Mouse (Mus musculus) embryo, embryonic 10.5 days (tissue): ENCODE measurements at regions not wholly inside any gene's neighbourhood (a gene's known extent, or its start where the extent isn't known, plus 50 kb on each side); places are given as distances from the start of the nearest gene placed in this dataset.

Experiments used
- DNase-seq: peaks from one replicate; pipeline ENCODE4 v3.0.0-alpha.2; 2015; ENCODE audit warnings: low spot score

DNA sequence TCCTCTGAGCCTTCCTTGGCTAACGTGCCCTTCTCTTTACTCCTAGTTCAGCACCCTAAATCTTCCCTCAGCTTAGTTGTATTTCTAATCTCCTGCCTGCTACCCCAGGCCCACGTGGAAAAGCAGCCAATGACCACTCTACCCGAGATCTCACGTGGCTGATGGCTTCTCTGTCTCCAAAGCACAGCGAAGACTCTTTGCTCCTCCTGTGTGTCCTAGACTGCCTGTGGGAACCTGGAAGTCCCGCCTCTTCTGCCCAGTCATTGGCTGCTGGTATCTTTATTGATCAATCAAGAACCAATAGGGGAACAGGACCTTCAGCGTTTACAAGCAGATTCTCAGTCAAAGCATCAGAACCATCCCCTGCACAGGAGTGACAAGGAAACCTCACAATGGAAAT lies 54.8 kb downstream of the Gm19935 start:
- DNase-seq: no peak

DNA sequence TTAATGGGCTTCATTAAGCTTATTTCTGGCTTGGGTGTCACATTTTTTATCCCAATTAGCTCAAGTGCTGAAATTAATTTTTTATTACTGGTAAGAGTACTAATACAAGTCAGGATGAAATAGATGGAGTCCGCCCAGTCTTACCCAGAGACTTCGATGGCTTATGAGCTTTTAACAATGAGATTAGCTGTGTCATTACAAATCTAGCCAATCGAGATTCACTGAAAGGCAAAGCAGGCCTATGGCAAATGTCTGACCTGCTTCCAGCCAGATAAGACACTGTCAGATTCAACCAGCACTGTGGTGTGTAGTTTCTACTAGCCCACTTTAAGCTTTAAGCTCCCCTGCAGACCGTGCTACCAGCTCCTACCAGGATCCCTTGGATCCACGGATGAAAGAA lies 55.2 kb downstream of the Gm19935 start:
- DNase-seq: no peak

- no peak for DNase-seq
These were observed 55.7 kb downstream of the Gm19935 start for GRCm38 (mm10) chr8:90761446-90761845.

GRCm38 (mm10) chr8:90759531-90759930 lies 57.7 kb downstream of the Gm19935 start:
- no peak for DNase-seq

GRCm38 (mm10) chr8:90755020-90755419 lies 62.2 kb downstream of the Gm19935 start:
- no peak for DNase-seq

DNA sequence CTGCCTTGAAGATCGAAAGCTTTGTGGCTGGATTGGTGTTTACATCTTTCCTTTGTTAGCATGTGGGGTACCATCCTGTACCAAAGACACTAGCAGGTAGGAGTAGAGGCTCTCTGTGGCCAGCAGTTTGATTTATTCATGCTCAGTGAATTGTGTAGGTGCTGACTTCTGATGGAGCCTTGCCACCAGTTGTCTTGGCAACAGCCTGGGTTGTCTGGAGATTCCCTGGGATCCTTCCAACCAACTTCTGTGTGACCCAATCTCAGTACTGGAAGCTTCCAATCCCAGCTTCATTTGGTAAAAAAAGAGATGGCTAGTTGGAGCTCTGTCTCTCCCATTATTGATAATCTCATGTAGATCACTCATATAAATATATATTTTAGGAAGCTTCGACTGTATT lies 73.6 kb downstream of the Gm19935 start:
- DNase-seq: no peak

- peak; percentile 61 for DNase-seq
These were observed 76.0 kb downstream of the Gm19935 start for GRCm38 (mm10) chr8:90740963-90741733.

DNA sequence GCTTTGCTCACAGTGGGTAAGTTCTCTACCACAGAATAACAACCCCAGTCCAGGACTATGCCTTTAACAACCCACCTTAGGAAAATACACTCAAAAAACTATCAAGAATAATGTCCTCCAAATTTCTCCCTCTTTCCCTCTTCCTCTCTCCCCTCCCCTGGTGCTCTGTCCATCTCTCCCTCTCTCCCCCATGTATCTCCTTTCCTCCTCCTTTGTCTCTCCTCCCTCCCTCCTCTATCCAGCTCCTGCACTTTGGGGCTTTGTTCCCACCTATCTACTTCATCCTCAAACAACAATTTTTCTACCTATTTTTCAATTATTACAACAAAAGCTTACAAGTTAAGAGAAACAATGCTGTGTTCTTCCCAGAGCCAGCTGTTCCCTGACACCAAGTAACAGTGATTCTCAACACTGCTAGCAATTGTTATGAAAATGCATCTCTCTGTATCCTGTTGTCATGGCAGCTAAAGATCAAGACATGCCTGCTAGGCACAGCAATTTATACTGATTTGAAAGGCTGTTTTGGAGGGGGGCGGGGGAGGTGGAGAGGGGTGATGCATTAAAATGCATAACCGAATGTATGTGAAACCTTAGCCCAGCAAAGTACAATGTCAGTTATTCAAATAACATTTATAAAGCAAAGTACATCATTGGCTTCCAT lies 76.8 kb downstream of the Gm19935 start:
- DNase-seq: peak; percentile 81

DNA sequence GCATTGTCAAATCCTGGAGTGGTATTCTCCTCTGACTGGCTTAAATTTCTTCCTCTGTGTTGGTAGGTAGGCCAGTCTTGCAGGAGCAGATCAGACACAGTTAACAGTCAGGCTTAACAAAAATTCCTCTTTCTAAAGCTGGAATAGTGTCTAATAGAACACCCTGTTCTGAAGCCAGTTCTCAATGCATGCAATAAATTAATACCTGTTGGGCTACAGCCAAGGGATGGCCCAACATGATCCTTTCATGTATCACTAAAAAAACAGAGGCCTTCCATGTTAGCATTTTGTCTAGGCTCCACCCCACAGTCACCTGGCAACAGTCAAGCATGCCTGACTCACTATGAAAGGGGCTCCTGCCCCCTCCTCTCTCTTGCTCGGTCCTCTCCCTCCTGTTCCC lies 89.2 kb downstream of the Gm19935 start:
- DNase-seq: no peak

DNA sequence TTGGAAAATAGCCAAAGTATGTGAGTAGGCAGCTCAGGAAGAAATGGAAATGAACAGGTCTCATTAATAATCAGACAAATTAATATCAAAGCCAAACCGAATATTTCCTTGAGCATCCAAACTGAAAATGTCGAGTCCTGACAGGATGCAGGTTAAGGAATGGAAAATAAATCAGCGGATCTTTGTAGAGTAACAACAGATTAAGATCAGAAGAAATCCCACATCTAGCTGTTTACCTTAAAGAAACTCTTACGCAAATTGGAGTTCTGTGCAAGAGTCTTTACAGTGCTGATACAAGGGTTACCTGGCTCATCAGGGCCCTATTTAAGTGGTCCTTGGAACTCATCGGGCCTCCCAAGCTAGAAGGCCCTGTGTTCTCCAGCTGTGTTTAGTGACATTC lies 92.0 kb downstream of the Gm19935 start:
- DNase-seq: no peak

DNA sequence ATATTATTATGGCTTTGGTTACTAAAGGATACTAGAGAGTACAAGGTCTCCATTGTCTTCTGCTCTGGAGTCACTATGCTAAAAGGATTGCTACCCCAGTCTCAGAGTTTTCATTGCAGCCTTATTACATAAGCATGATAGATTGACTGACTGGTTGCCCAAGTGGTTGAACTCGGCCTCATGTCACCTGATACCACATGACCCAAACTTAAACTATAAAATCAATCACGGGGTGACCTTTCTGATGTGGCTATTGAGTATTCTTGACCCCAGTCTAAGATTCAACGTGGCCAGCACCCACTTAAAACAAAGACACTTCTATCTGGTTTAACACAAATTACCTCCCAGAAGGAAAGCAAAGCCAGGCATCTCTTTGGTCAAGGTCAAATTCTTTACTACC lies 100.8 kb downstream of the Gm19935 start:
- peak; percentile 43 for DNase-seq

GRCm38 (mm10) chr8:90708524-90708923 lies 108.7 kb downstream of the Gm19935 start:
- DNase-seq: peak; percentile 84

DNA sequence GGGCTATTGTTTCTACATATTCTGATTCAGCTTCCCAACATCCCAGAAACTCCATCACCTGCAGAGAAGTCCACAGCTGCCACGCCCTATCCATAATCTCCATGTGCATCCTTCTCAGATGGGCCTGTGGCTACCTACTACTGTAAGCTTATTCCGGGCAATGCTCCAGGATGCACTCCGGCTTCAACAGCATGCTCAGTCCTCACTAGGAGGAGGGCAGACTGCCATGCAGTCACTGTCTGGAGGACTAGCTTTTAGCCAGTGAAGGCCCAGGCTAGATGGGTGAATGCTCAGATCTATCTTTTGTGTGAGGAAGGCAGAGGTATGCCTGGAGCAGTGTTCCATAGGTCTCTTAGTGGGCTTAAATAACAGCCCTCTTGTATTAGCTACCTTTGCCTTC lies 124.7 kb downstream of the Gm19935 start:
- DNase-seq: no peak

GRCm38 (mm10) chr8:90685076-90685475 lies 132.1 kb downstream of the Gm19935 start:
- no peak for DNase-seq

DNA sequence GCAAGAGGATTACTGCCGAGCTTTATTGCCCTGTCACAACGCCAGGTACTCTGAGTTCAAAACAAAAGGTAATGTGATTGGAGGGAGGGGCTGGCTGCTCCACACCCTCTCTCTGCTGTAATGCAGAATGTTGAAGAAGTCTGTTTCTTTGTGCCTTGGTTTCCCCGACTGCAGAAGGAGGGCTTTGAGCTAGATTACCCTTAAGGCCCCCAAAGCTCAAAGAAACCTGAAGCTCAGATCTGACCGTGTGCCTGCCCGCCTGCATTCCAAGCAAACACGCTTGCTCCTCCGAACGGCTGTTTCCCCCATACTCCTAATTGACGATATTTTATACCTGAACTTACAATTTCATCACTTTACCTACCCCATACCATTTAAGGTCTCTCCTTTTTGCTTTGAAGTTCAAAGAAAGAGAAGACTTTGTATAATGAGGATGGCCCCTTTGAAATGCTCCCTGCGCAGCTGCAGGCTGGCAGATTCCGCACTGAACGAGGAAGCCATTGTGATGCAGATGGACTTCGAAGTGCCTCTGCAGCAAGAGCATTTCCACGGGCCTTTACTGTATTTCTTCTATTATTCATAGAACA lies 146.6 kb downstream of the Gm19935 start:
- peak; percentile 77 for DNase-seq

DNA sequence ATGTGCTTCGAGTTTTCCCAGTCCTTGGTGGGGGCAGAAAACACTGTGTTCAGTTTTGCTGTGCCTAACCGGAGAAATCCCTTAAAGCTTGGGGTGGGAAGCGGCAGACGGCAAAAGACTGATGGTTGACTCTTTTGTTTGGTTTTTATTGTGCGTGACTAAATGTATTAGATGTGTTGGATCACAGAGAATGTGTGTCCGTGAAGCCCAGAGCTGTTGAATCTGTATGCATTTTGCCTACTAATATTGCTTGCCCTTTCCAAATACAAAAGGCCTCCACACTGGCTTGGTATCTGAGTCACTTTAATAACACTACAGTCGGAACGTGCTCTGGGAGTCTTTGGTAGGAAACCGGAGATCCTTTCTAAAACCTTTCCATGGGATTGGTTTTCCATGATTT lies 147.8 kb downstream of the Gm19935 start:
- peak; percentile 66 for DNase-seq

GRCm38 (mm10) chr8:90659066-90659465 lies 158.1 kb downstream of the Gm19935 start:
- peak; percentile 35 for DNase-seq

DNA sequence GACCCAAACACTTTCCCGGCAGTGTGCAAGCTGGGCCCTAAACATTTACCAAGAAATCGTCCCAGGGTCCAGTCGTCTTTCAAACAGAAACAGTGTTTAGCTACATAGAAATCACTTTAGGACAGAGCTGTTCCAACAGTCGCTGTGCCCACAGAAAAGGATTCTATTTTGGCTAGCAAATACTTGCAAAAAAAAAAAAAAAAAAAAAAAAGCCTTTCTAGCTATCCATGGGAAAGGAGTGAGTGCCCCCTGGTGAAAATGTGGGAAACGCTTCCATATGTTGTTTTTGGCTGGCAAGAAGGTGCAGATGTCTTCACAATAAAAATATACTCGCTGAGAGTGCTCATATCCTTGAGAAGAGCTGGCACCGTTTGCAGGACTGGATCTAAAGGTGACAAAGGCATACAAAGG lies 159.5 kb downstream of the Gm19935 start:
- peak; percentile 82 for DNase-seq

DNA sequence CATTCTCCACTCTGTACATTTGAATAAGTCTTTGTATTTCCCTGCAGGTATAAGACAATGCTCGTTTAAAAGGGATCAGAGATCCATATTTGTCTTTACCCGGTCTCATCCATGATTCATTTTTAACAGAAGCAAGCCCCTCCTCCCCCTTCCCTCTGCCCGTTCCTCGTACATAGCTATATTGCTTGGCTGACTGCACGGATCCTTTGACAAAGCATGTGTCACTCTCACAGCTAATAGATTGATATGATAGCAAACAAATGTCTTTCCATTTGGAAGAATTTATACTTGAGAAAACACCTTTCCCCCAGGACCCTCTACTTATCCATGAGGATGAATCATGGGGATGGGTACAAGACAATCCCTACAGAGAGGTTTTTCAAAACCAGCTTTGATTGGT lies 160.1 kb downstream of the Gm19935 start:
- DNase-seq: no peak

DNA sequence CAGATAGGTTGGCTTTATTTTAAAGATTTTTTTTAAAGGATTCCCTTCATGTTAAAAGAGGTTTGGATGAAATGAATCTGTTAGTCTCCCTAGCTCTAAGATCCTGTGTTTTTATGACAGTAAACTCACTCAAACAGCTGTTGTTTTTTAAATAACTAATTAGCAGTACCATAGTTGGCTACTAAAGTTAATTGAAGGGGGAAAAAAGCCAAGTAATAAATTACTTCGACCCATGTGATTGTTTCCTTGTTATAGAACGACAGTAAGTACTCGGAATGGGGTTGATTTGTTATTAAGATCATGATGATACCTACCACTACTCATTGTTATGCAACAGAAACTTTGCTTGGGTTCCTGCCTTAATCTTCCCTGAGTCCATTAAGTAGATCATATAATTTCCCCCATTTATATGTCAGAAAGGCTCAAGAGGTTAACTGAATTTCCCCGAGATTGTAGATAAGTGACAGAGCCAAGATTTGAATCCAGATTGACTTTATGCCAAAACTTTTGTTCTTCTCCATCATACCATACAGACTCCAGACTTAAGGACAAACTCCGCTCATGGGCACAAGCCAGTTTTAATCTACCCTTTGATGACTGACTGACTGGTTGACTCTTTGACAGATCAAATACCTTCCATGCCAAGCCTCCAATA lies 160.6 kb downstream of the Gm19935 start:
- no peak for DNase-seq

- no peak for DNase-seq
These were observed 162.4 kb downstream of the Gm19935 start for GRCm38 (mm10) chr8:90654786-90655185.

DNA sequence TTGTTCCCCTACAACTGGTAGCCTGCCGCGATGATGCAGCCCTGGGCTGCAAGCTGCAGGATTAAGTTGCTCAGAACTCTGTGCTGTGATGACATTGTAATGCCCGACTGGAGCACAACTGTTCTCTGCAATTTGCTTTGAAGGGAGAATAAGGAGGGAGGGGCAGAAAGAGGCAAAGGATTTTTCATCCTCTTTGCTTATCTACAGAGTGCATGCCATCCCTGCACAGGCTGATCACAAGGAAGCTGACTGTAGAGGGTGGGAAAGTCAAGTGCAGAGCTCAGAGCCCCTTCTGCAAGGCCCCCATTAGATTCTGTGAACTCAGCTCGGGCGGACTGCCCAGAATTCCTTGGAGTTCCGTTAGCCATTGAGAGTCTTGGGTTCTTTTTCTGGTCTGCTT lies 174.8 kb downstream of the Gm19935 start:
- no peak for DNase-seq

DNA sequence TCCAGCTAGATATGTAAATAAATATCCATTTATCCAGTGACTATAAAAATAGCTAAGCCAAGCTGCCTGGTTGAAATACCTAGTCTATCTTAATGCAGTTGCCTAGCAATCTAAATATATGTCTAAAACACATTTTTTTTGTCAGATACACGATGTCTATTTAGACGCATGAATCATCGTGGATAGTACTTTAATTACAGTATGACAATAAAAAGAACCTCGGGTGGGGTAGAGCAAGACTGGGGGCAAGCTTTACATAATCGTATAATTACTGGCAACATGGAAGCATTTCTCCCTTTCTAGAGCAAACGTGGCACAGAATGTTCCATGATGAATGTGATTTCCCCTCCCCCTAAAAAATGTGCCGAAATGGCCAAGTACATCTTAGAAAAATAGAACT lies 180.4 kb downstream of the Gm19935 start:
- no peak for DNase-seq
